Mouse (Mus musculus) cerebellum, adult 11-12 months (tissue): Measurements from ENCODE around the gene Parp6.

Source experiments
- DNase-seq: peaks from one replicate; pipeline ENCODE4 v3.0.0; 2022

Gene Parp6

DNA sequence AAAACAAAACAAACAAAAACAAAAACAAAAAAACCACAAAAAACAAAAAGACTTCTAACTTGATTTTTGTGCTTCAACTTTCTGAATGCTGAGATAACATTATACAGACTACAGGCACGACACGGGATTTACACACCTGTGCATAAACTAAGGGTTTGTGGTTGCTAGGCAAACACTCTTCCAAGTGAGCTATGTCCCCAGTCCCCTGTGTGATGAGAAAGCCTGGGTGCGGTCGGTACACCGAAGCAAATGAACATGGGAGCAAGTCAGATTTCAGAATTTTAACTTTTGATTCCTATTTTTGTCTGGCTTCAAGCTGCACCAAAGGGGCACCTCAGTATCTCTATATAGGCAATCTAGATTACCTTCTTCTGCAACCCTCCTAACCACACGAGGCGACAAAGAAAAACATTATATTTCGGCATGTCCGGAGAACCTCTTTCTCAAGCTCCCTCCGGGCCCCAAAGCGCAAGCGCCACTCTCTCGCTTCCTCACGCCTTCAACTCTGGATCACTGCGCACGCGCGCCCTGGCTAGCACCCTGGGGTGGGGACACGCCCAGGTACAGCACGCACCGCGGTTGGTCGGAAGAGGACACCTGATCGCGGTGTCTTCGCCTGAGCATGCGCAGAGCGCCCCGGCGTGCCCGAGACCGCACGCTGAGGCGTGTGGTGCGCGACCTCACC lies at the start of gene Parp6:
Gene Parp6 (plus strand): TSS at position 663 of the 685 bp plus-strand sequence.
- peak; percentile 100 for DNase-seq

GRCm38 (mm10) chr9:59571852-59572251 lies 45.2 kb upstream of the Parp6 start:
- no peak for DNase-seq

GRCm38 (mm10) chr9:59577401-59577800 lies 39.7 kb upstream of the Parp6 start:
- DNase-seq, result no peak

DNA sequence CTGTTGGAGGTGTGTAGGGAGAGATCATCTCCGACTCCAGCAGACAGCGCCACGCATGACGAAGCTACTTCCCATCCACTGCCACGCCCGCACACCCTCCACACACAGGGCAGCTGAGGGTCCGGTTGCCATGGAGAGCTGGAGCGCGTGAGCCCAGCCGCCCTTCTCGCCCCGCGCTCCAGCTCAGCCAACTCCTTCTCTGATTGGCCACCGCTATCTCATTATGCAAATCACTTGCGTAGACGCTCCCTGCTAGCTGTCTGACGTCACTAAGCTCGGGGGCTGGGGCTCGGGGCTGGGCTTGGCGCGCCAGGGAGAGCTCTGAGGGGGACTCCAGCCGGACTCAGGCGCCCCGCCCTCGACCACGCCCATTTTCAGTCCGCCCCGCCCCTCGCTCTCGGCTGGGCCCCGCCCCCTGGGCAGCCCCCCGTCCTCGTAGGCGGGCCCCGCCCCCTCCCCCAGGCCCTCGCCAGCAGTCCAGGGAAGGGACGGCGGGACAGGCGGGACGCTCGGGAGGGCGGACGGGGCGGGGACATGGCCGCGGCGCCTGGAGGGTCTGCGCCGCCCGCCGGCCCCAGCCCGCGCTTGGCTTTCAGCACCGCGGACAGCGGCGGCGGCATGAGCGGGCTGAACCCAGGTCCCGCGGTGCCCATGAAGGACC lies 39.1 kb upstream of the Parp6 start, which contains the start of gene Celf6:
Gene Celf6 (plus strand): TSS at position 74 of the 661 bp plus-strand sequence.
- DNase-seq, result peak; percentile 92

- no peak for DNase-seq
Observed at GRCm38 (mm10) chr9:59578505-59578867, 38.6 kb upstream of the Parp6 start.

GRCm38 (mm10) chr9:59584871-59585308 lies 32.2 kb upstream of the Parp6 start:
- DNase-seq, result peak; percentile 72

DNA sequence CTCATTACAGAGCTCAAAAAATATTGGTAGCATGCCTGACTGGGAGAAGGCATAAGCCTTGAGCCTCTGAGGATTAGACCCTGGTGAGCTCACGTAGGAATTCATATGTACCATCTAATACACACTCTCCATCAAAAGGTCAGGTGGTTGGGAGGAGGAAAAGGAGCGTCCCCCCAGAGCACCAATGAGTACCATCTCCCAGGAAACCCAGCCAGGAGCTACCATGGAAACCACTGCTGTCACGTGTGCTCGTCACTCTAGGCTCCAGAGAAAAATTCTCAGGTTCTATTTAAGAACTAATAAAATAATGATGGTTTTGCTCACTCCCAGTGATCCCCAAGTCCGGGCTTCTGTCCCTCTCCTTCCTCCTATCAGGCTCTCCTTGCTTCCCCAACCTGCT lies 28.8 kb upstream of the Parp6 start:
- no peak for DNase-seq

DNA sequence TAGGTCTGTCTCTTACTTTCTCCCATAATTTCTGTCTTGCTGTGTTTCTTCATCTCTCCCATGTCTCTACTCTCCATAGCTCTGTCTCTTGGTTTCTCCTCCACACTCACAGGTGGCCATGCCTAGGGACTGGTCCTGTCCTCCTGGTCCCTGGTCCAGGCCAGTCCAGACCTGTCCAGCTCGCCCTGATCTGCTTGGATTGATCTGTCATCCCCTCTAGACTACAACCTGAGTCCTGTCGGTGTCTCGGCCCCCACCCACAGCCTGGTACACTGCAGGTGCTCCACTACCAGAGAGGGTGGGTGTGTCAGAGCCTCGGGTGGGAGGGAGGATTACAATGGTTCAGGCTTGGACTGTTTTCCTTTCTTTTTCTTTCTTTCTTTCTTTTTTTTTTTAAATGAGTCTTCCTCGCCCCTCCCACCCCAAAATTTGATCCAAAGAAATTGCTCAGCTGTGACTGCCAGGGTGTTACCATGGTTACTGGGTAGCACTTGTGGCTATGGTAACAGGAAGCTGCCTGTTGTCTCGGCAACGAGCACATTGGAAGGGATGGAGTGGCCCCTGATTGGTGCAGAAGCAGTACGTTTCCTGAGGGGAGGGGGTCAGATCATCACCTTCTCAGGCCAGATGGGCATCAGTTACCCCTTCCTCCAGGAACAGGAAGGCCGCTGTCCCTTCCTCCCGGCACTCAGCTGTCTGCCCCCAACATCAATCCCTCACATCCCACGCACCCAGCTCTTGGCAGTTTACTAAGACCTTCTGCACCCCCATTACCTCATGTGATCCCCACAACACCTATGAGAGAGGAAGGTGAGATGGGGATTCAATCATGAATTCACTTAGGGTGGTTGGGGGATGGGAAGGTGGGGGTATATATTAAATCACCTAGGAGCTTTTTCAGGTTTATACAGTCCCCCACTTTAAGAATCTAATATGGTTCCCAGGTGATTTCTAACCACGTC lies 28.1 kb upstream of the Parp6 start:
- DNase-seq, result no peak

DNA sequence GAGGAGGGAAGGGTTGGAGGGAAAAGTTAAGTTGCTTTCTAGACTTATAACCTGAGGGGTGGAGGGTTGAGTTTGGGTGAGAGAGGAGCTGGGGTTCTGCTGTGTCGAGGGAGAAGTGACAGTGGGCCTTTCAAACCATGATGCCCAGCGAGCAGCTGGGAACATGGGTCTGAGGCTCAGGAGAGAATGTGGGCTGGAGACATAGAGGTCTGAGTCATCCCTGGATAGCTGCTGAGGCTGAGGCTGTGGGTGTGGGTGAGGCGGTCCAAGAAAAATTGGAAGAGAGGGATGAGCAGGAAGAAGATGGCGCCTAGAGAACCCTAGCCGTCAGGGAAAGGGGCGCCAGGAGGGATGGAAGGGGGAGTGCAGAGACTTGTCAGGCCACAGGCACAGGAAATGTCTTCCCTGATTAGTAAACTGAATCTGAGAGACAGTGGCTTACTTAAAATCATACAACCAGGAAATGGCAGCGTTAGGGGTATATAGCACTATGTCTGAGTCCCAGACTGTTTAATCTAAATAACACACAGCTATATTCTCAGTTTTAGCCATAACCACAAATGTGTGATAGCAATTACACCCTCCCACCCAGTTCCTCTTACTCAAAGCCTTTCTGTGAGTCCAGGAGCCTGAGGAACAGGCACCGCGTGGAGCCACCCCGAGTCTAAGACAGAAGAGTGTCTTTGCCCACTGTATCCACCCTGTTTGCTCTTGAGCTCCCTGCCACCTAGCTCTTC lies 27.2 kb upstream of the Parp6 start:
- DNase-seq, result no peak

- DNase-seq, result no peak
Observed at GRCm38 (mm10) chr9:59601661-59602060, 15.4 kb upstream of the Parp6 start.

DNA sequence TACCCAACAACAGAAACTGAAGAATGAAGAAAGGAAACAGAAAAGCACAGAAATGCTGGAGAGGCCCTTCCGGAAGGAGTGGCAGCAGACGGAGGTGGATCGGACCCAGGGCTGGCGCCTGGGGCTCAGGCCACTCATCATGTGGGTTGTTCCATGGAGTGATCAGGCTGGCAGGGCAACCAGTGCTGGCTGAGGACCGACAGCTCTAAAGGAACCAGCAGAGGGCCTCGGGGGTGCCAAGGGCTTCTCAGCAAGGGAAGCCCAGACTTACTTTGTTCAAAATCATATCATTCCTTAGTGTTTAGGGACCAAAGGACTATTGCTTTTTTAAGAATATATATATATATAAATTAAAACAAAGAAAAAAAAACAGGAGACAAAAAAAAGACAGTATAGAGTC lies 11.1 kb upstream of the Parp6 start:
- DNase-seq, result no peak

- no peak for DNase-seq
Observed at GRCm38 (mm10) chr9:59610950-59611349, 6.1 kb upstream of the Parp6 start.

- DNase-seq, result no peak
Observed at GRCm38 (mm10) chr9:59615797-59616196, 1.3 kb upstream of the Parp6 start.

DNA sequence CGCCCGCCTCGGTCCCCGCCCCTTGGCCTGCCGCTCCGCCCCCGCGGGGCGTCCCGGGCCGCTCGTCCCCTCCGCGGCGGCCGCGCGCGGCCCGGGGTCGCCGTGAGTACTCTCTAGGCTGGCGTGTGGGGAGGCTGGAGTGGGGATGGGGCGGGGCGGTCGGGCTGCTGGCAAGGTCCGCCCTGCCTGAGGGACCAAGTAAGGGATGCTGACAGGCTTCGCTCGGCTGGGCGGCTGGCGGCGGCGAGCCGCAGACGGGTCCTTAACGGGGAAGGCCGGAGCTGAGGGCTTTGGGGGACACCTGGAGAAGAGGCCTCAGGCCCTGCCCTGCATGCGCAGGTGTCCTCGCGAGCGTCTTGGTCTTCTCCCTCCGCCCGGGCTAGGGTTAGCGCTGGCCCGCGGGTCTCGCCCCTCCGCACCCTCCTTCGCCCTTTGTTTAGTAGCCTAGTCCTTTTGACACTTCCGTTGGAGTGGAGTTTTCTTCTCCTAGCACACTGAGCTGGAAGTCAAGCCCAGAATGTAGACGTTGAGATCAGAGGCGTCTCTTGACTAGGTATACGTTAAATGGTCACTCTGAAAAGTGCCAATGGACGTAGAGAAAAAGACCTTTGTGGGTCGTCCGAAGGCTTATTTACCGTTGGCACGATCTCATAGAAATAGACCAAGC lies 356 bp downstream of the Parp6 start:
- DNase-seq, result no peak

- no peak for DNase-seq
Observed at GRCm38 (mm10) chr9:59638372-59638771, 21.3 kb downstream of the Parp6 start.

GRCm38 (mm10) chr9:59639936-59640335 lies 22.9 kb downstream of the Parp6 start:
- DNase-seq, result no peak

- no peak for DNase-seq
Observed at GRCm38 (mm10) chr9:59641320-59641719, 24.2 kb downstream of the Parp6 start.

DNA sequence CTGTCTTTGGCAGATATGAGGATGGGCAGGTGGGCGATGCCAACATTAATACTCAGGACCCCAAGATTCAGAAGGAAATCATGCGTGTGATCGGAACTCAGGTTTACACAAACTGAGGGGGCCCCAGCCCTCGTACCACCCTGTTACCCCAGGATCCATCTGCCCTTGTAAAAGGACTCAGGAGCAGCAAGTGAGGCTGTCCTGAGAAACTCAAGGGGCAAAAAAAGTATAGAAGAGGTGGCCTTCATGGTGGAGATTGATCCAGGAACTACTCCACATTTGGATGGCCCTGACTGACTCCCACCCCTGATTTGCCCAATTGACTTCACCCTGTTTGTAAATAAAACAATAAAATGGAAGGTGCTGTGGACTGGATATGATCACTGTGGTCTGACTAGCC lies 32.8 kb downstream of the Parp6 start:
- DNase-seq, result no peak

- peak; percentile 9 for DNase-seq
Observed at GRCm38 (mm10) chr9:59653371-59653770, 36.3 kb downstream of the Parp6 start.

- no peak for DNase-seq
Observed at GRCm38 (mm10) chr9:59654450-59654983, 37.4 kb downstream of the Parp6 start.

GRCm38 (mm10) chr9:59655958-59656634 lies 39.0 kb downstream of the Parp6 start, which contains the start of gene Pkm:
Gene Pkm (plus strand): TSS chr9:59656368.
- DNase-seq, result peak; percentile 98
